Mouse (Mus musculus): ENCODE measurements around the gene Il20. TPM values are rescaled to one million over a fixed set of nuclear protein-coding genes. Genes with fewer than 3 reads are reported as not detected.

Il20 gene
- total RNA-seq (2015) (not detected in 2 replicates), total RNA-seq (2017) (not detected in 2 replicates)

- no peak for ATAC-seq (replicated peaks; ENCODE audit: poor library complexity)
These were observed at the start of gene Il20 for GRCm38 (mm10) chr1:130911401-130912010. Gene Il20, minus strand, starts transcription at chr1:130911451.

- ATAC-seq (replicated peaks; ENCODE audit: poor library complexity) = no peak
These were observed 35.7 kb upstream of the Il20 start for GRCm38 (mm10) chr1:130946920-130947319.

GRCm38 (mm10) chr1:130941801-130942200 is 30.6 kb upstream of the Il20 start:
- no peak for ATAC-seq (replicated peaks; ENCODE audit: poor library complexity)

GRCm38 (mm10) chr1:130940065-130940687 is 28.9 kb upstream of the Il20 start, which contains the start of gene Il19:
Gene Il19, minus strand, starts transcription at chr1:130940115.
- ATAC-seq (replicated peaks; ENCODE audit: poor library complexity) = no peak

GRCm38 (mm10) chr1:130938192-130938591 is 26.9 kb upstream of the Il20 start:
- ATAC-seq (replicated peaks; ENCODE audit: poor library complexity) = no peak

GRCm38 (mm10) chr1:130937170-130937569 is 25.9 kb upstream of the Il20 start:
- no peak for ATAC-seq (replicated peaks; ENCODE audit: poor library complexity)

GRCm38 (mm10) chr1:130936351-130936750 is 25.1 kb upstream of the Il20 start:
- ATAC-seq (replicated peaks; ENCODE audit: poor library complexity) = no peak

GRCm38 (mm10) chr1:130926484-130926883 is 15.2 kb upstream of the Il20 start:
- peak; percentile 70 for ATAC-seq (replicated peaks; ENCODE audit: poor library complexity)

- ATAC-seq (replicated peaks; ENCODE audit: poor library complexity) = peak; percentile 73
These were observed 7.2 kb upstream of the Il20 start for GRCm38 (mm10) chr1:130918323-130918980.

- ATAC-seq (replicated peaks; ENCODE audit: poor library complexity) = no peak
These were observed 8.7 kb downstream of the Il20 start for GRCm38 (mm10) chr1:130902505-130902904.

- ATAC-seq (replicated peaks; ENCODE audit: poor library complexity) = no peak
These were observed 16.8 kb downstream of the Il20 start for GRCm38 (mm10) chr1:130894468-130894867.

GRCm38 (mm10) chr1:130893329-130894040 is 17.8 kb downstream of the Il20 start:
- ATAC-seq (replicated peaks; ENCODE audit: poor library complexity) = no peak

GRCm38 (mm10) chr1:130892446-130892845 is 18.8 kb downstream of the Il20 start:
- no peak for ATAC-seq (replicated peaks; ENCODE audit: poor library complexity)

GRCm38 (mm10) chr1:130887354-130887753 is 23.9 kb downstream of the Il20 start, which contains the start of gene Il24:
Gene Il24, minus strand, starts transcription at chr1:130887454.
- ATAC-seq (replicated peaks; ENCODE audit: poor library complexity) = no peak

- ATAC-seq (replicated peaks; ENCODE audit: poor library complexity) = no peak
These were observed 28.1 kb downstream of the Il20 start for GRCm38 (mm10) chr1:130883146-130883545.

- ATAC-seq (replicated peaks; ENCODE audit: poor library complexity) = no peak
These were observed 31.3 kb downstream of the Il20 start for GRCm38 (mm10) chr1:130879927-130880326.

GRCm38 (mm10) chr1:130877889-130878614 is 33.2 kb downstream of the Il20 start:
- ATAC-seq (replicated peaks; ENCODE audit: poor library complexity) = peak; percentile 35

- peak; percentile 44; the same call in 1 of the 2 replicates for ATAC-seq (replicated peaks; ENCODE audit: poor library complexity)
These were observed 34.2 kb downstream of the Il20 start for GRCm38 (mm10) chr1:130876931-130877509.

- ATAC-seq (replicated peaks; ENCODE audit: poor library complexity) = no peak
These were observed 35.3 kb downstream of the Il20 start for GRCm38 (mm10) chr1:130875910-130876309.

GRCm38 (mm10) chr1:130875139-130875538 is 36.1 kb downstream of the Il20 start:
- peak; percentile 66; the same call in 1 of the 2 replicates for ATAC-seq (replicated peaks; ENCODE audit: poor library complexity)

Data from megakaryocyte progenitor cell, adult 5-6 weeks (primary cell).